Mouse (Mus musculus) urinary bladder, postnatal 14 days (tissue): ENCODE results near the gene Cdc42ep5.

Source experiments
- DNase-seq: peaks from one replicate; pipeline ENCODE4 v3.0.0; 2021; ENCODE audit warnings: low spot score

Gene Cdc42ep5

DNA sequence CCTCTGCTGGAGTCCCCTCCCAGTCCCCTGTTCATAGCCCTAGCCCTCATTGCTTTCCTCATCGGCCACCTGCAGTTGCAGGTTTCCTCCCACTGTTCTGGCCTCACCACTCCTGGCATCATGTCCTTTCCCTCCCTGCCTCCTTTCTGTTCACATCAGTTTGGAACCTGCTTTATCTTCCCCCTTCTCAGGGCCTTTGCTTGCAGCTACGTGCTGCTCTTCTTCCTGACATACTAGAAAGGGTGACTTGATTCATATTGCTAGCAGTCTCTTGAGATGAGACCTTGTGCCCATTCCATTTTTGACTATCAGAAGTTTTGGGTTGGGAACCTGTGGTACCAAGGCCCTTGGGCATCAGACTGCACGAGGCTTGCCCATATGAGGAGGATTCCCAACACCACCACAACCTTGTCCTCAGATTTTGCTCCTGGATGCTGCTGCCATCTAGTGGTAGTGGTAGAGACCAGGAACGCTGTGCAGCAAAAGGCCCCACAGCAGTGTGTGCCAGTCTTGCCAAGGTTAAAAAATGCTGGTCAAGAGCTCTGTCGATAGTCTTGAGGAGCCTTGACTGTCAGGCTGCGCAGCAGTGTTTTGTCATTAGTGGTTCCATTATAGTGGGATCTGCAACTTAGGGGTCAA is 19.0 kb downstream of the Cdc42ep5 start:
- peak; percentile 48 for DNase-seq

DNA sequence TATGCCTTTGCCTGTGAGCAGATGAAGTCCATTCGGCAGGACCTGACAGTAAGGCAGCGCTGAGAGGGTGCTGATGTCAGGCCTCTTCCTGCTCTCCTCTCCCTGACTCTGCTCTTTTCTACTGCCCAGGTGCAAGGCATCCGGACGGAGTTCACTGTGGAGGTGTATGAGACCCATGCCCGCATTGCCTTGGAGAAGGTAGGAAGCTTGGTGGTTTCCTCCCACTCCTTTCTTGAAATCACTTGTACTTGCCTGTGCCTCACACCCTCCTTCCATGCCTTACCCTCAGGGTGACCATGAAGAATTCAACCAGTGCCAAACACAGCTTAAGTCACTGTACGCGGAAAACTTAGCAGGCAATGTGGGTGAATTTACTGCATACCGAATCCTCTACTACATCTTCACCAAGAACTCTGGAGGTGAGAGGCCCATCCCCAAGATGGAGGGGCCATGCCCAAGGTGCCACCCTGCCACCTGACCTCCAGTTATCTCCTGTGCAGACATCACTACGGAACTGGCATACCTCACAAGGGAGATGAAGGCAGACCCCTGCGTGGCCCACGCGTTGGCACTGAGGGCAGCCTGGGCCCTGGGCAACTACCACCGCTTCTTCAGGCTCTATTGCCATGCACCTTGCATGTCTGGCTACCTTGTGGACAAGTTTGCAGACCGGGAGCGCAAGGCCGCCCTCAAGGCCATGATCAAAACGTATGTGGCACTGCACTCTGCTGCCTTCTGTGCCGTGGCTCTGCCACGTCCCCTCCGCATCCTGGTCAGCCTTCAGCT is 19.7 kb downstream of the Cdc42ep5 start:
- DNase-seq, result no peak

DNA sequence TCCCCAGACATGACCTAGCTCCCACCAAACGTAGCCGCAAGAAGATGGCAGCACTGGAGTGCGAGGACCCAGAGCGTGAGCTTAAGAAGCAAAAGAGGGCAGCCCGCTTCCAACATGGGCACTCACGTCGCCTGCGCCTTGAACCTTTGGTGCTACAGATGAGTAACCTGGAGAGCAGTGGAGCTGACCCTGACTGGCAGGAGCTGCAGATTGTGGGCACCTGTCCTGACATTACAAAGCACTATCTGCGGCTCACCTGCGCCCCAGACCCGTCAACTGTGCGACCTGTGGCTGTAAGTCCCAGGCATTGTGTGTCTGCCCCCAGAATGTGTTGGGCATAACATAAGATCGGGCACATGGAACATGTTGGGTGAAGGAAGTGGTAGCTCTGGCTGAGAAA is 20.6 kb downstream of the Cdc42ep5 start:
- no peak for DNase-seq

DNA sequence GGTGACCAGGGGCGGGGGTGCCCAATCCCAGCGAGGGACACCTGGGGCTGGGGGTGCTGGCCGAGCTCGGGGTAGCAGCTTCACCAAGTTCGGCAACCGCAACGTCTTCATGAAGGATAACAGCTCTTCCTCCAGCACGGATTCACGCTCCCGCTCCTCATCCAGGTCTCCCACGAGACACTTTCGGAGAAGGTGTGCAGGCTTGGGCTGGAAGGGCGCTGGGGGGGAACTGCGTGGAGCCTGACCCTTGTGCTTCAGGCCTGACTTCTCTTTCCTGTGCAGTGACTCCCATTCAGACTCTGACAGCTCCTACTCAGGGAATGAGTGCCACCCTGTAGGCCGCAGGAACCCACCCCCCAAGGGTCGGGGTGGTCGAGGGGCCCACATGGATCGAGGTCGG is 21.2 kb downstream of the Cdc42ep5 start:
- DNase-seq, result no peak

DNA sequence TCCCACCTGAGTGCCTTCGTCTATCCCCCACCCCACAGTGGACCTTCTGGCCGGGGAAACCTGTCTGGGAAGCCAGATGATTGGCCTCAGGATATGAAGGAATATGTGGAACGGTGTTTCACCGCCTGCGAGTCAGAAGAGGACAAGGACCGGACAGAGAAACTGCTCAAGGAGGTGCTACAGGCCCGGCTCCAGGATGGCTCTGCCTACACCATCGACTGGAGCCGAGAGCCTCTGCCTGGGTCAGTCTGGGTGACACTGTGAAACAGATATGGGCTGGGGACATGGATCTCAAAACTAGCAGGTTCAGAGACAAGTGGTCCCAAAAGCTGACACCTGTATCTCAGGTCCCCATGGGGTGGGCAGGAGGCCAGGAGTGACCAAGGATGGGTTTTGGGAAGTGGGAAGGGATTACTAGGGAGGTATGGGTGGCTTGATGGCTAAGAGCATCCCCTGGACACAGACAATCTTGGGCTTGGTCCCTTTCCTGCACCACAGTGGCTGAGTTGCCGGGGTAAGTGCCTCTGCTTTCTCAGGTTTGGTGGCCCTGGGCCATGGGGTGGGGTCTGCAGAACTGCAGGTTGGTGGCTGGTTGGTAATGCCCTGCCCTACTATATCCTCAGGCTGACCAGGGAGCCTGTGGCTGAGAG is 21.7 kb downstream of the Cdc42ep5 start:
- DNase-seq, result no peak

DNA sequence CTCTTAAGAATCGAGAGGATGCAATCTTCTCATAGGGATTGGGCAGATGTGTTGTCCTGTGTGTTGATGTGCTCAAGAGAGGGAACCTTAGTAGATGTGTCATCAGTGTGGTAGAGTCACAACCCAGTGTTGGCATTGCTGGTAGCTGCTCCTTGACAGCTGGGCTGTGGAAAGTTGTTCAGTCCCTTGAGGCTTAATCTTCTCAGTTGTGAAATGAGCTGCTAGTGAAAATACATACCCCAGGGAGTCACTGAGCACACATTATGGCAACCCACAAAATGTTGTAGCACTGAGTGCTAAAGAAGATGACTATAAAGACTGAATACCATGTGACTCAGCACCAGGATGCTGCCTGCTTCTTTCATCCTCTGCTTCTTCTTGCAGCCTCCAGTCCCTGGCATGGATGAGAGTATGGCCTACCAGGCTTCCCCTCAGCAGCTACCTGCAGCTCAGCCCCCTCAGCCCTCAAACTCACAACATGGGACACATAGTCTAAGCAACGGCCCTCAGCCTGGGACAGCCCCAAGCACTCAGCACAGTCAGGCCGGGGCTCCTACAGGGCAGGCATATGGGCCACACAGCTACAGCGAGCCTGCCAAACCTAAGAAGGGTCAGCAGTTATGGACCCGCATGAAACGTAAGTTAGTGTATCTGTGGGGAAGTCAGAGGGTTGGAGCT is 22.9 kb downstream of the Cdc42ep5 start:
- no peak for DNase-seq

DNA sequence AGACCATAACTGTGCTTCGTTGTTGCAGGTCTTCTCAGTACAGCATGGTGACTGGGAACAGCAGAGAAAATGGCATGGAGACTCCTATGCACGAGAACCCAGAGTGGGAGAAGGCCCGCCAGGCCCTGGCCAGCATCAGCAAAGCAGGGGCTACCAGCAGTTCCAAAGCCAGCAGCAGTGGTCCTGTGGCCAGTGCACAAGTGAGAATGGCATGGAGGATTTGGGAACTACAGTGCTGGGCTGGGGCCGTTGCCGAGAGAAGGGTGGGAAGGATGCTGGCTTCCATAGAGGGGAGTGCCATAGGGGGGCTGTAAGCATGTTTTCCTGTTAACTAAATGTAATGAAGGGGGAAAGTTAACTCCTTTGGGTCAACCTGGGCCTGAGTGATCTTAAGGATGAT is 25.3 kb downstream of the Cdc42ep5 start:
- DNase-seq, result no peak

DNA sequence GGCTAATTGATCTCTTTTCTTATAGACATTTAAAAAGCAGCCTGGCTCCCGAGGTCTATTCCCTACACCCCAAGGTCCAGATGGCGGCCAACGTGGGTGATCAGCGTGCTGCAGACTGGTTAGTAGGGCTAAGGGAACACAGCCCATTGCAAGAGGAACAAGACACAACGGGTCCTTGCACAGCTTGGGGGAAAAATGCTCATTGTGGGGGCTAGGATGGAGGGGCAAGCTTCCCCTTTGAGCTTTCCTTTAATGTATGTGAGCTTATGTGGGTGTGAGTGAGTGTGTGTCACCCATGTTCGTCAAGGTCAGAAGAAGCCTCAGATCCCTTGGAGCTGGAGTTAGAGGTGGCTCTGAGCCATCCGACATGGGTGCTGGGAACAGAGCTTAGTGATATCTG is 26.0 kb downstream of the Cdc42ep5 start:
- no peak for DNase-seq

DNA sequence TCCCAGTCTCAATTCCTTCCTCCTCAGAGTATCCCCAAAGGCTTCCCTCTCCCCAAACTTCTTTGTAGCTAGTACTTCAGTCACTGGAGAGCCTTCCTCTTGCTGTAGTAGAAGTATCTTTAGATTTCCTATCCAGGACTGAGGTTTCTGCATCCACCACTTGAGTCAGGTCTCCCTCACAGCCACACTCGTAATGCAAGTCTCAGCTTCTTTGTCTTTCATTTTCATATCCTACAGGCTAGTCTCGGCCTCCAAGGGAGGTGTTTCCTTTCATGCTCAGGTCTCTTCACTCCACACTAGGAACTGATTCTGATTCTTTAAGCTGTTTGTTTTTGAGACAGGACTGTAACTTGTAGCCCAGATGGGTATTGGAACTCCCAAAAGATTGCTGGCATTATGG is 26.5 kb downstream of the Cdc42ep5 start:
- DNase-seq, result no peak

DNA sequence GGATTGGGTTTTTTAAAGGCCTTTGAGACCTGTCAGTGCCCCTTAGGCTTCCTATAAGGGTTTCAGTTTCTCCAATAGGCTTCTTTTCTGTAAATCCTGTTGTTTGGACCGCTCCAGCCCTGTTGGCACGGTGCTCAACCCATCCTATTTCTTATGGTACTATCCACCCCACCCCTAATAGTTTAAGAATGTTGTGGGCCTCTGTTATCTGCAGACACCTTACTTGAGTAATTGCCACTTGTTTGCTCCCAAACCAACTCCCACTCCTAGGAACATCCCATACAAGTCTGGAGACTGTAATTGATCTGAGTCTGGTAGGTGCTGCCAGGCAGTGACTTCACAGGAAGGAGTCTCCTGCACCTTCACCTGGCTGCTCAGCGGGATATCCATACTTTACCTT is 26.9 kb downstream of the Cdc42ep5 start:
- no peak for DNase-seq

DNA sequence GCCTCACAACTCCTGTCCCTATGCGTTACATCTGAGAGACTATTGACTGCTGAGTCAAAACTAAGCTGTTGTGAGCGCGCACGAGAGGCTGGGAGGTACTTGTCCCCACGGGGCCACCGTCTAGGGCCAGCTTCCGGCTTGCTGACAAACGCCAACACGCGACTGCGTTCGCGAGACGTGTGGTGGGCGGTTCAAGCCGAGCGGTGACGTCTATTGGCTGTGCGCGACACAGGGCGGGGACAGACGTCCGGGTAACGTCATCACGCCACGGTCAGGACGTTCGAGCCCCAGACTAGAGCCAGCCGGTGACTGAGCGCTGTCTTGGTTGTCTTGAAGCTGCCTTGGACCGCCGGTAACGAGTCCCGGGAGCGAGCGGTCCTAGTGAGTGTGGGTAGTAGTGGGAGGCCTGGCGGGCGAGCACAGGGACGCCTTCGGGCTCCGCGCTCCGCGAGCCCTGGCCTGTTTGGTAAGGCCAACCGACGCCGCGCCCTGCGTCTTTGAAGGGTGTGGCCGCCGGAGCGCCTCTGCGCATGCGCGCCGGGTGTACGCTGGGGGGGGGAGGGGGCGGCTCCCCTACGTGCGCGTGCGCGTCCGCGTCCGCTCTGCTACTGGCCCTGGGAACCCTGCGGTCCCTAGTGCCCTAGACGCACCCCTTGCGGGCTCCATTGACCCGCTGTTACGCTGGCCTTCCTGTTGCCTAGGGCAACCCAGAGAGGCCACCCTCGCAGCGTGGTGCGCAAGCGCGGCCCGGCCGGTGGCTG is 27.7 kb downstream of the Cdc42ep5 start, which contains the start of gene Leng8:
Gene Leng8, plus strand, starts transcription at position 269 of the 761 bp plus-strand sequence.
- peak; percentile 99 for DNase-seq

DNA sequence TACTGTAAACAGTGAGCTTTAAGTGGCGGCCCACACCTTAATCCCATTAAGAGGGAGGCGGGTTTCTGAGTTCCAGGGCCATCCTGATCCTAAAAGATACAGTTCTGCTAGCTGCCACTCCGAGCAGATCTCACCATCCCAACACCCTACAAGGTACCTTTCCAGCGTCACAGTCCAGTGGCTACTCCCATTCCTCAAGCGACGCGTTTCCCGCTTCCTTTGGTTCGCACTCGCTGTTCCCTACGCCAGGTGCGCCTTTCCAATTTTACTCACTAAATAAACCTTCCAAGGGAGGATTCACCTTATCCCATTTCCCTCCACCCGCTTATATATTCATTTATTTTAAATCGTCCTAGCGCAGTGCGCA is 28.3 kb downstream of the Cdc42ep5 start:
- no peak for DNase-seq

DNA sequence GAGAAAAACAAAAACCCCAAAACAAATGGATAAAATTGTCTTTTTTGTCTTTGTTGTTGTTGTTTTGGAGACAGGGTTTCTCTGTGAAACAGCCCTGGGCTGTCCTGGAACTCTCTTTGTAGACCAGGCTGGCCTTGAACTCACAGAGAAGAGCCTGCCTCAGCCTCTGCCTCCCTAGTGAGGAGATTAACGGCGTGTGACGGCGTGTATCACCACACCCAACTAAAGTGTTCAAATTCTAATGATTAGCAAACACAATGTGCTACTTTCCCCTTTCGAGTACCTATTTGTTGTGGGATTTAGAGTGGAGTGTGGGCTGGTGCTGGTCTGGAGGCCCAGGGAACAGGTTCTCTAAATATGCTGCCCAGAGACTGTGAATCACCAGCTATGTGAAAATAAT is 29.7 kb downstream of the Cdc42ep5 start:
- DNase-seq, result no peak

DNA sequence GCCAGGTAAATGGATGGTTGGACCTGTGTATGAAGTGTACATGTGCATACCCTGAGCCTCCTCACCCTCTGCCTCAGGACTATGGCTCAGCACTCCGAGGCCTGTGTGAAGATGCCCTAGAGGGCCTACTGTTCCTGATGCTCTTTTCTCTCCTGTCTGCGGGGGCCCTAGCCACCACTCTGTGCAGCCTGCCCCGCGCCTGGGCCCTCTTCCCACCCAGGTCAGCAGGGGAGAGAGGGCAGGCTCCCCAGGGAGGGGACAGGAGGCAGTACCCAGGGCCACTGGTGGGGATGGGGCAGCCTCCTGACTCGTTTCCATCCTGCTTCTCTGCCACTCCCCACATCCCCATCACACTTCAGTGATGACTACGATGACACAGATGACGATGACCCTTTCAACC is 31.7 kb downstream of the Cdc42ep5 start:
- no peak for DNase-seq

DNA sequence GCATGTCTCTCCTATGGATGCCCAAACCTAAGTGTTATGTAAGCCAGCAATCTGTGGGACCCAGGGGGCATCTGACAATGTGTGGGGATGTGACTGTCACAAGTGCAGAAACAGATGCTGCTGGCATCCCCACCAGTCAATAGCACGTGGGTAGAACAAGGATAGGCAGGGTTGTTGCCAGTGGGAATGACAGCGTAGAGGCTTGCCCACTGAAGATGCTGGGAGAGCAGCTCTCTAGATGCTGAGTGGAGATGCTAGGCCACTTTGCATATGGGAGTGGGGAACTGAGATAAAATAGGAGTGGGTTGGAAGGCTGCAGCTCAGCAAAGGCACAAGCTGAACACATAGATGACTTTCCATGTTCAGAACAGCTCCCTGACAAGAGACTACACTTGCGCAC is 32.1 kb downstream of the Cdc42ep5 start:
- DNase-seq, result no peak

DNA sequence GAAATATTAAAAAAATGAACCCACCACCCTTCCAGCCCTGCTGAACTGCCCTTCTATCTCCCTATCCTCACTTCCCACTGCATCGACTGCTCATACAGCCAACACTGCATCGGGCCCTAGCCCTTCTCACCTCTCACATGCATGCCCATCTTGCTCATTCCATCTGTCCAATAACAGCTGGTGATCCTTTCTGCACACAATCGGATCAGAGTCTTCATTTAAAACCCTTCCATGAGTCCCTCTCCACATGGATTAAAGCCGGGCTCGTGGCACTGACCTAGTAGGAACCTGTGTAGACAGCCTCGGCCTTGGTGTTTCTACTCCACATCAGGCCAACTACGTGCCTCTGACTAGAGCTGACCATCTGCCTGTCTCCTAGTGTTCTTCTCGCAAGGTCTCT is 32.7 kb downstream of the Cdc42ep5 start:
- no peak for DNase-seq

DNA sequence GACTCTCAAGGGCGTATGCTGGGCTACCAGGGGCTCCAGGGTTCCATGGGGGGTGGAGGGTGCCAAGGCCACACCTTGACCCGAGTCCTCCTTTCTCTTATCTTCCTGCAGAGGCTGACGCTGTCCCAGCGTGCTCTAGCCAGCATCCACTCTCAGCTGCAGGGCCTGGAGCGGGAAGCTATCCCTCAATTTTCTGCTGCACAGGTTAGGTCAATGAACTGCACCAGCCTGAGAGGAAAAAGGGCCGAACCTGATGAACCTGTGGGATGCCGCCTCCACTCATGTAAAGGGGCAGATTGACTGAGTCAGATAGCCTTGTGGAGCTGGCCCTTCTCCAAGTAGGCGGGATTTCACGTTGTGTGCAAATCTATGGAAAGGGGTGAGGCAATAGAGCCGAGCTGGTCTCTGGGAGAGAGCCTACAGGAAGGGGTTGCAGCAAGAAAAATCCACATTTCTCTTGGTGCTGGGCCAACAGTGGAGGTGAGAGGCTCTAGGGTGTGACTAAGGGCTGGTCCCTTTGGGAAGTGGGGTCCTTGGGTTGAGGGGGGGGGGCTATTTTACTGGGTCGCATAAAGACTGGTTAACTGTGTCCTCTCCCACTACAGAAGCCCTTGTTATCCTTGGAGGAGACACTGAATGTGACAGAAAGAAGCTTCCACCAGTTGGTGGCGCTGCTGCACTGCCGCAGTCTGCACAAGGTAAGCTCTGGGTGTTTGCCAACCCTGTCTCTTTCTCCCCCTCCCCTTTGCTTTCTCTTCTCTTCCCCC is 33.8 kb downstream of the Cdc42ep5 start:
- peak; percentile 86 for DNase-seq

DNA sequence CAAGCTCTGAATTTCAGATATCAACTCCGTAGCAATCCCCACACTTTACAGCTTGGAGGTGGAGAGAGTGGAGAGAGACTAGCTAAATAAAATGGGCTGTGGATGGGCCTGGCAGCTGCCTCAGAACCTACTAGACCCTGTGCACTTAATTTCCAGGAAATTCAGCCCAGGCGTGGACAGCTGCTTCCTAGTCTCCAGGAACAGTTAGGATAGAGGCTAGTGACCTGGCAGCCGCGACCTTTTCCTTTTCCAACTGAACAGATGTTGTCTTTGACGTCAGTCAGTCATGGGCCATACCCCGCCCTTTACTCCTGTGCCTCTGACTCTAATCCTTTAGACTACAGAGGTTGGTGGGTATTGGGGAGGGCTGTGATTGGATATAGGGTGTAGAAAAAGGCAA is 35.8 kb downstream of the Cdc42ep5 start:
- DNase-seq, result no peak

DNA sequence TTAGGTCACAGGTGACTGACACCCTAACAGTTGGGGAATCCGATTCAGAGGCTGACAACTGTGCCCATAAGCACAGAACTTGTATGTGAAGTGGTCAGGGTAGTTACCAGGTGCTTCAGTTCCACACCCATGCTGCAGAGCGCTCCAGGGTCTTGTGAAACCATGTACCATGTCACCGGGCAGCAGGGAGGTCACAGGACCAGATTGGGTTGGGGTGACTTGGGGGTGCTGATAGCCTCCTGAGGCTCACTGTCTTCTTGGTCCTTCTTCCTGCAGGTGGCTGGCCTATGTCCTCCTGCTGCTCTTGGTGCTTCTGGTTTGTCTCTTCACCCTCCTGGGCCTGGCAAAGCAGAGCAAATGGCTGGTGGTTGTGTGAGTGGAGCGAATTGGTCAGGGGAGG is 36.8 kb downstream of the Cdc42ep5 start:
- DNase-seq, result no peak

DNA sequence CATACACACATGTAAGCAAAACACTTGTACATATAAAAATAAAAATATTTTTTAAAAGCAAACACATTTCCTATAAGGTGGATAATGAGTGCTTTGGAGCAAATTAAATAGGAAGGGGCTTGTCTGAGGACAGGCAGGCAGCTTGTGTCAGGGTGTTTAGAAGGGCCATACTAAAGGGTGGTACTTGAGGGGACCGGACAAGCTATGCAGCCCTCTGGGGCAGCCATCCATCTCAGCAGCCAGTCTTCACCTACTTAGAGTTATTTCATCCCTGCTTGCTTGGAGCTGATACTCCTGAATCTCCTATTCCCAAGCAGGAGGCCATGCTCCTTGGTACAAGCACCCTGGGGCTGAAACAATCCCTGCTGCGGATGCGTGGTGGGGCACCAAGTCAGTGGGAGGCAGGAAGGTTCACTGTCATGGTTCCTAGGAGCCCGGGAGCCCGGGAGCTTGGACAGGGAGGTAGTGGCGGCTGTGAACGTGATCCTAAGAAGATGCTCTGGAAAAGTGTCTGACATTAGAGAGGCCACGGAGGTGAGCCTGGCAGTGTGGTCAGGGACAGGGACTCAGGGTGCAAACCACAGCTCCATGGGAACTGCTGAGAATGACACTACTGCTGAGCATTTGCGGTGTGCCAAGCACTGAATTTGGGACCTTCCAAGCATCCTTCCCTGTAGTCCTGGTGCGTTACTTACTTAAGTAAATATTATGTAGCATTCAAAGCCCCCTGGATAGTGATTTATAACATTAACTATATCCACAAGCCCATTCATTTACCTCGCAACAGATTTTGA is 37.5 kb downstream of the Cdc42ep5 start:
- DNase-seq, result no peak
